Mouse (Mus musculus): ENCODE results near the gene Ctsa. TPM values are rescaled to one million over a fixed set of nuclear protein-coding genes. Genes with fewer than 3 reads are reported as not detected.
A peak's percentile ranks its signal among the peaks of the same experiment; 100 is the strongest.

Gene Ctsa
- polyA plus RNA-seq, 1 experiment = 318 TPM

DNA sequence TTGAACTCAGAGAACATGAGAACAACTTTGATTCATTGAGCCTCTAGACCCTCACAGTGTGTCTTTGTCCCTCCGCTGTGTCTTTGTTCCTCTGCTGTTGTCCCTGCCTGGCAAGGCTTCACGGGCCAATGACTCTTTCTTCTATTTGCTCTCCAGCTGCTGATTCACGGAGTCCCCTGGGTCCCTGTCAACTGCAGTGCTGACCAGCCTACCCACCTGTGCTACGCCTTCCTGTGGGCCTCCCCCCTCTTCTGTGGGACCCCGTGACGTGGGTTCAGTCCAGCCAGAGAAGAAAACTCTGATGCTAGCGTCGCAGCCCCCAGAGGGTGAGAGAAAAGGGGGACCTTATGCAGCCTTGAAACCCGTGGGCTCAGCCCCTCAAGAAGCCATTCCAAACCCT, 49.9 kb downstream of the Ctsa start:
- DNase-seq (ENCODE audit: low read depth in 1 of 2, low spot score in 2 of 2) = peak in 1 of 2 experiments; percentile 49
- WGBS = 54% methylated on average over 9 of the region's 9 CpGs
- peaks cover 32% of the 10 kb centered on the region for H3K36me3 ChIP-seq (ENCODE audit: control insufficient read depth, insufficient read depth, low read length)
- peaks cover 8% of the 10 kb centered on the region; the same call in 1 of the 2 replicates for H3K4me1 ChIP-seq (ENCODE audit: control insufficient read depth, insufficient read depth, insufficient read length)
- no peak for TF ChIP-seq POLR2A (IDR thresholded peaks at IDR 0.05; ENCODE audit: low read depth, low read length)
- TF ChIP-seq CTCF (IDR thresholded peaks at IDR 0.05; ENCODE audit: extremely low read depth, insufficient read depth, insufficient read length, insufficient replicate concordance) = no peak
- no peaks in the 10 kb centered on the region for H3K27me3 ChIP-seq (ENCODE audit: control insufficient read depth, insufficient read depth, low read length)
- H3K4me3 ChIP-seq (ENCODE audit: extremely low read depth, insufficient read depth, insufficient read length) = no peak overlapping the region
- 0 out of 2 replicates have a peak overlapping the region, but pooled peaks have one; percentile 0 for H3K27ac ChIP-seq (ENCODE audit: insufficient read depth, low read length)

DNA sequence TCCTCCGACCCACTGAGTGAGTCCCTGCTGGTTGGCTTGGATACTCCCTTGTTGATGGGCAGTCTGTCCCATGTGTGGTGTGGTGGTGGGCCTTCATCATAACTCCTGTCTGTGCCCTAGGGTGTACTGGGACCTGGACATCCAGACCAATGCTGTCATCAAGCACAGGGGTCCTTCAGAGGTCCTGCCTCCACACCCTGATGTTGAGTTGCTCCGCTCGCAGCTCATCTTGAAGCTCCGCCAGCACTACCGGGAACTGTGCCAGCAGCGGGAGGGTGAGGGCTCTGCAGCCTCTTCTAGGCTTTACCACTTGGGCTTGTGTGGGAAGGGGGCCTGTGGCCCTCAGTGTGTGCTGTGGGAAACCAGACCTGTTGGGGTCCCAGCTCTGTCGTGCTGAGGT, 53.1 kb downstream of the Ctsa start:
- Histone ChIP-seq H3K27ac (ENCODE audit: insufficient read depth, low read length) (no peak overlapping the region), H3K36me3 (ENCODE audit: control insufficient read depth, insufficient read depth, low read length) (peaks cover 63% of the 10 kb centered on the region), H3K27me3 (ENCODE audit: control insufficient read depth, insufficient read depth, low read length) (no peaks in the 10 kb centered on the region), H3K4me1 (ENCODE audit: control insufficient read depth, insufficient read depth, insufficient read length) (peaks cover under 1% of the 10 kb centered on the region; the same call in 1 of the 2 replicates), H3K4me3 (ENCODE audit: extremely low read depth, insufficient read depth, insufficient read length) (no peak overlapping the region)
- no peak for DNase-seq (ENCODE audit: low read depth in 1 of 2, low spot score in 2 of 2)
- TF ChIP-seq POLR2A (IDR thresholded peaks at IDR 0.05; ENCODE audit: low read depth, low read length) = no peak
- TF ChIP-seq CTCF (IDR thresholded peaks at IDR 0.05; ENCODE audit: extremely low read depth, insufficient read depth, insufficient read length, insufficient replicate concordance) = no peak
- WGBS = 76% methylated on average over 7 of the region's 7 CpGs

DNA sequence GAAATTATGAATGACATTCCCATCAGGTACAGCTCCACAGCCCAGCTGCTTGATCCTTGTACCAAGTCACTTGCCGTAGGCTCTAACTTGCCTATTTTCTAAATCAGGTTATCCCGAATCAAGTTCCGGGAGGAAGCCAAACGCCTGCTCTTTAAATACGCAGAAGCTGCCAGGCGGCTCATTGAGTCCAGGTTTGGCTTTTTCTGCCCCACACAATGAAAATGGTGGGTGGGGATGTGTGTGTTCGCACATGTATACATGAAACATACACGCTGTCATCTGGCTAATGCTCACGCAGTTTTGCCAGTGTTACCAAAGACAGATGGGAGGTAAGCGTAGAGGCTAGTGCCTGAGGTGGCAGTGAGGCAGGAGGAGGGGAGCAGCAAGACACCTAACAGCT, 53.9 kb downstream of the Ctsa start:
- no peak overlapping the region for H3K27ac ChIP-seq (ENCODE audit: insufficient read depth, low read length)
- no peak overlapping the region for H3K4me3 ChIP-seq (ENCODE audit: extremely low read depth, insufficient read depth, insufficient read length)
- peaks cover 71% of the 10 kb centered on the region for H3K36me3 ChIP-seq (ENCODE audit: control insufficient read depth, insufficient read depth, low read length)
- 98% methylated on average over 10 of the region's 10 CpGs for WGBS
- H3K27me3 ChIP-seq (ENCODE audit: control insufficient read depth, insufficient read depth, low read length) = no peaks in the 10 kb centered on the region
- TF ChIP-seq POLR2A (IDR thresholded peaks at IDR 0.05; ENCODE audit: low read depth, low read length) (no peak), CTCF (IDR thresholded peaks at IDR 0.05; ENCODE audit: extremely low read depth, insufficient read depth, insufficient read length, insufficient replicate concordance) (no peak)
- no peak for DNase-seq (ENCODE audit: low read depth in 1 of 2, low spot score in 2 of 2)
- H3K4me1 ChIP-seq (ENCODE audit: control insufficient read depth, insufficient read depth, insufficient read length) = no peaks in the 10 kb centered on the region; the same call in 1 of the 2 replicates

DNA sequence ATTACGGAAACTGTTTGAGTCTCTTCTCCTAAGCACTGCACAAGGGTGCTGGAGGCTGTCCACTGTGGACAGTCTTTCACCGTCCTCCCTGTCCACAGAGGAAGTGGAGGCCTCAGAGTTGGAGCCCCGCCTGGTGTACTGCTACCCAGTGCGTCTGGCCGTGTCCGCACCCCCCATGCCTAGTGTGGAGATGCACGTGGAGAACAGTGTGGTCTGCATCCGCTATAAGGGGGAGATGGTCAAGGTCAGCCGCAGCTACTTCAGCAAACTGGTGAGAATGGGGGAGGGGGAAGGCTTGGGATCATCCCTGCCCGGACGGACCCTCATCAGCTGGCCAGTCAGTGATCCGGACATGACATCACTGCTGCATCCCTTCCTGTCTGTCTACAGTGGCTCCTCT, 56.3 kb downstream of the Ctsa start:
- TF ChIP-seq CTCF (IDR thresholded peaks at IDR 0.05; ENCODE audit: extremely low read depth, insufficient read depth, insufficient read length, insufficient replicate concordance) (no peak), POLR2A (IDR thresholded peaks at IDR 0.05; ENCODE audit: low read depth, low read length) (no peak)
- Histone ChIP-seq H3K36me3 (ENCODE audit: control insufficient read depth, insufficient read depth, low read length) (peaks cover 89% of the 10 kb centered on the region), H3K4me1 (ENCODE audit: control insufficient read depth, insufficient read depth, insufficient read length) (no peaks in the 10 kb centered on the region), H3K27me3 (ENCODE audit: control insufficient read depth, insufficient read depth, low read length) (no peaks in the 10 kb centered on the region), H3K27ac (ENCODE audit: insufficient read depth, low read length) (no peak overlapping the region), H3K4me3 (ENCODE audit: extremely low read depth, insufficient read depth, insufficient read length) (no peak overlapping the region)
- WGBS = 92% methylated on average over 12 of the region's 12 CpGs
- DNase-seq (ENCODE audit: low read depth in 1 of 2, low spot score in 2 of 2) = no peak

DNA sequence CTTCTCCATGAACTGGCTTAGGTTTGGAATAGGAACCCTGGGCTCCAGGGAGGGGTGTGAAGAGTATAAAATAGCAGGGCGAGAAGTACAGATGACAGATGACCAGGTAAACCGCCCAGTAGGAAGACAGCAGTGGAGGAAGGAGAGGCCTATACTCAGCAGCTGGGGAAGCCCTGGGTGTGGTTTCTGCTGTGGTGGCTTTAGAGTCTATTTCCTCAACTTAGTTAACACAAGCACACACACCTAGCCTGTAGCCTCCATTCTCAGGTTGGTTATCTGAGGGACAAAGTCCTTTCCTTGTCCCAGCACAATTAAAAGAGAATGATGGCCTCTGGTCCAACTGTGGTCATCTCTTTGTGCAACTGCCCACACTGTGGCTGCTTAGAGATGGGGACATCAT, 57.3 kb downstream of the Ctsa start:
- DNase-seq (ENCODE audit: low read depth in 1 of 2, low spot score in 2 of 2) = no peak
- H3K4me3 ChIP-seq (ENCODE audit: extremely low read depth, insufficient read depth, insufficient read length) = no peak overlapping the region
- TF ChIP-seq POLR2A (IDR thresholded peaks at IDR 0.05; ENCODE audit: low read depth, low read length) (no peak), CTCF (IDR thresholded peaks at IDR 0.05; ENCODE audit: extremely low read depth, insufficient read depth, insufficient read length, insufficient replicate concordance) (no peak)
- no peaks in the 10 kb centered on the region for H3K4me1 ChIP-seq (ENCODE audit: control insufficient read depth, insufficient read depth, insufficient read length)
- H3K27ac ChIP-seq (ENCODE audit: insufficient read depth, low read length) = no peak overlapping the region
- no peaks in the 10 kb centered on the region for H3K27me3 ChIP-seq (ENCODE audit: control insufficient read depth, insufficient read depth, low read length)
- H3K36me3 ChIP-seq (ENCODE audit: control insufficient read depth, insufficient read depth, low read length) = peaks cover 91% of the 10 kb centered on the region
- WGBS = 84% methylated on average over 2 of the region's 2 CpGs

Other genes with a start within 250 kb of the Ctsa start
- gene Wfdc6a, start 247.4 kb upstream of the Ctsa start, polyA plus RNA-seq (2012; rRNA removed) = 0.15 and 0.21 TPM in 2 replicates
- gene Eppin, start 239.3 kb upstream of the Ctsa start, polyA plus RNA-seq (2012; rRNA removed) = not detected in 2 replicates
- gene Wfdc6b, start 219.4 kb upstream of the Ctsa start, polyA plus RNA-seq (2012; rRNA removed) = not detected in 2 replicates
- not detected in 2 replicates for gene Wfdc8, start 219.2 kb upstream of the Ctsa start, polyA plus RNA-seq (2012; rRNA removed)
- not detected in 2 replicates for gene Wfdc16, start 194.1 kb upstream of the Ctsa start, polyA plus RNA-seq (2012; rRNA removed)
- gene Wfdc10, start 176.8 kb upstream of the Ctsa start, polyA plus RNA-seq (2012; rRNA removed) = not detected in 2 replicates
- gene Wfdc9, start 176.3 kb upstream of the Ctsa start, polyA plus RNA-seq (2012; rRNA removed) = not detected in 2 replicates
- not detected in 2 replicates for gene Wfdc11, start 158.8 kb upstream of the Ctsa start, polyA plus RNA-seq (2012; rRNA removed)
- gene Wfdc13, start 147.8 kb upstream of the Ctsa start, polyA plus RNA-seq (2012; rRNA removed) = not detected in 2 replicates
- gene Spint4, start 134.4 kb upstream of the Ctsa start, polyA plus RNA-seq (2012; rRNA removed) = not detected in 2 replicates
- gene Spint5, start 117.6 kb upstream of the Ctsa start, polyA plus RNA-seq (2012; rRNA removed) = not detected in 2 replicates
- 0.18 and 0.34 TPM in 2 replicates for gene Wfdc3, start 86.9 kb upstream of the Ctsa start, polyA plus RNA-seq (2012; rRNA removed)
- 38.9 and 48.0 TPM in 2 replicates for gene Dnttip1, start 86.9 kb upstream of the Ctsa start, polyA plus RNA-seq (2012; rRNA removed)
- 92.8 and 97.2 TPM in 2 replicates for gene Ube2c, start 63.0 kb upstream of the Ctsa start, polyA plus RNA-seq (2012; rRNA removed)
- not detected in 2 replicates for gene Tnnc2, start 52.9 kb upstream of the Ctsa start, polyA plus RNA-seq (2012; rRNA removed)
- 9.5 and 12.9 TPM in 2 replicates for gene Snx21, start 47.0 kb upstream of the Ctsa start, polyA plus RNA-seq (2012; rRNA removed)
- gene Acot8, start 28.0 kb upstream of the Ctsa start, polyA plus RNA-seq (2012; rRNA removed) = 44.9 and 54.1 TPM in 2 replicates
- gene Zswim3, start 27.8 kb upstream of the Ctsa start, polyA plus RNA-seq (2012; rRNA removed) = 2.5 and 3.0 TPM in 2 replicates
- 7.7 and 9.3 TPM in 2 replicates for gene Zswim1, start 10.2 kb upstream of the Ctsa start, polyA plus RNA-seq (2012; rRNA removed)
- 0.16 and 0.40 TPM in 2 replicates for gene Spata25, start 4.3 kb upstream of the Ctsa start, polyA plus RNA-seq (2012; rRNA removed)
- gene Neurl2, start 583 bp downstream of the Ctsa start, polyA plus RNA-seq (2012; rRNA removed) = 5.7 and 9.6 TPM in 2 replicates
- 48.3 and 51.8 TPM in 2 replicates for gene Pltp, start 24.8 kb downstream of the Ctsa start, polyA plus RNA-seq (2012; rRNA removed)
- 33.2 and 36.7 TPM in 2 replicates for gene Pcif1, start 46.4 kb downstream of the Ctsa start, polyA plus RNA-seq (2012; rRNA removed)
- 37.8 and 47.5 TPM in 2 replicates for gene Zfp335, start 78.9 kb downstream of the Ctsa start, polyA plus RNA-seq (2012; rRNA removed)
- 16.0 and 26.6 TPM in 2 replicates for gene Mmp9, start 107.9 kb downstream of the Ctsa start, polyA plus RNA-seq (2012; rRNA removed)
- gene Slc12a5, start 127.9 kb downstream of the Ctsa start, polyA plus RNA-seq (2012; rRNA removed) = 1.2 and 1.3 TPM in 2 replicates
- 25.1 and 28.7 TPM in 2 replicates for gene Ncoa5, start 202.0 kb downstream of the Ctsa start, polyA plus RNA-seq (2012; rRNA removed)
- 66.9 and 97.0 TPM in 2 replicates for gene Cd40, start 222.8 kb downstream of the Ctsa start, polyA plus RNA-seq (2012; rRNA removed)